Mouse (Mus musculus): ENCODE data around the gene Tpra1.
A peak's percentile ranks its signal among the peaks of the same experiment; 100 is the strongest.

DNA sequence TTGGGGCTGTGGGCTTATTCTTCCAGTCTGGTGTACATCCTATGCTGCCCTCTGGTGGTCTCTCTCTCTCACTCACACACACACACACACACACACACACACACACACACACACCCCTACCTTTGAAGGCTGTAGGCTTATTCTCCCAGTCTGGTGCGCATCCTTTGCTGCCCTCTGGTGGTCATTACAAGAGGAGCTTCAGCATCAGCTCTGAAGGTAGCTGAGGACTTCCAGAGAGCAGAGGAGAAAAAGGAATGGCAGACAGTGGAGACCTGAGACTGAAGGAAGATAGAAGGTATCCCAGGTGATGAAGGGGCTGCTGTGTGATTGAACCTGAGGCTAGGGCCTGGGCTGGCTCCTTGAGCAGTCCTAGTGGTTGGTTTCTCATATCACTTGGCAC lies 14.1 kb downstream of the Tpra1 start:
- peak; percentile 99 for TF ChIP-seq CTCF (IDR thresholded peaks at IDR 0.05; ENCODE audit: low read depth)
- no peak for TF ChIP-seq EP300 (IDR thresholded peaks at IDR 0.05; ENCODE audit: low read depth)
